Mouse (Mus musculus) embryo, embryonic 10 days (tissue): Measurements from ENCODE around the gene Usp6nl.

ENCODE experiments used
- DNase-seq: peaks from one replicate; pipeline ENCODE4 v3.0.0-alpha.2; 2015; ENCODE audit warnings: low spot score

The Usp6nl gene

DNA sequence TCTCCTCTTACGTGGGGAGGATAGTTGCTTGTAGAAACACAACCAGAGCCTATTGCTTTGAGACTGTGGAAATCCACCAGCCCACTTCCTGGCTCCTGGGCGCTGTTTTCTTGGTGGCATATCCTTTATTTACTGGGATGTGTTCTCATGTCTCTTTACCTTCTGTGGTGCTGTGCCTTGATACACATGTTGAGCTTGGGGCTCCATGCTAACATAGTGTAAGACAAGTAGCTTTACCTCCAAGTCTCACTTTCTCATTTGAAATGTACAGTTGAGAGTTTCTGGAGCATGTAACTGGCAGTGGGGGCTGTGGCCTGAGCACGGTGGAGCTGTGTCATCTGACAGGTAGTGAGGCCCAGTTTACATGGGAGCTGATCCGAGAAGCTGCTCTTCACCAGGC lies 54.5 kb downstream of the Usp6nl start:
- no peak for DNase-seq

DNA sequence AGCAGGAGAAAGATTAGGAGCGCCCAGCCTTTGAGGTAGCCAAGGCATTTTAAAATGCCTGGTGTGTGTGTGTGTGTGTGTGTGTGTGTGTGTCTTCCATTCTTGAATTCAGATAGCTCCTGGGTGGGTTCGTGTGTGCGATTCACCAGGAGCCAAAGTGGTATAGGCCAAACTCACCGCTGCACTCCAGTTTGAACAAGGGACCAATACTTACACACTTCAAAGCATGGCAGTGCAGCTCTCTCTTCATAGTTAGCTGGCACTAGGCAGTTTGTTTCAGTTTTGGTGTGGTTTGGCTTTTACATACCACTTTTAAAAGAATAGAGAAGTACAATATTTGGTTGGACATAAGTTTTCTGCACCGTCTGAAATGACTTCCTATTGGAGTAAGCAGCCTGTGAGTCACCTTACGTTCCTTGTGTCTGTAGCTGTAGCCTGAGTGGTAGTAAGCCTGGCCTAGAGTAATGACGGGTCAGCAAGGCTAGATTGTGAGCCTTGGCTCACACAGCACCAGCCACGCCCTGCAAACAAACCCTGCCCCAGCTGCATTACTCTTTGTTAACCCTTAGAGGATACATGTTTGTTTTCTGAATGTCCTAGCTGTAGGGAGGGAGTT lies 56.2 kb downstream of the Usp6nl start:
- no peak for DNase-seq

DNA sequence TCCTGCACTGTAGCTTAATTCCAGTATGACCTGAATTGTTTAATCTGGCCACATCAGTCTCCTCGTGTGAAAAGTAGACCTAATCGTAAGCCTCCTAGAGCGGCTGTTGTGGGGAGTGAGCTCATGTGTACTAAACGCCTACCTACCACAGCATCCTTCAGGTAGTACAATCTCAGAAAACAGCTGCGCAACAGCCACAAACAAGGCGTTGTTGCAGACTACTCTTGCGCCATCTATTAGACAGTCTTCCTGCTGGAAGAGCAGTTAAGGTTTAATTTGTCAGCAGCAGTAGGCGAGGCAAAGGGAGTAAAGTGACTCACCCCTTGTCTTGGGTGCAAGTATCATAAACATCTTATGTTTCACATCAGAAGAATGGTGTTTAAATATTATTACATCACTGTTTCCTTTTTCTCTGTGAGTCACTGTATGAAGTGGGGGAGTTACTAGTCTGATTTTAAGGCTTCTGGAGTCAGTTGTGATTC lies 57.3 kb downstream of the Usp6nl start:
- no peak for DNase-seq

DNA sequence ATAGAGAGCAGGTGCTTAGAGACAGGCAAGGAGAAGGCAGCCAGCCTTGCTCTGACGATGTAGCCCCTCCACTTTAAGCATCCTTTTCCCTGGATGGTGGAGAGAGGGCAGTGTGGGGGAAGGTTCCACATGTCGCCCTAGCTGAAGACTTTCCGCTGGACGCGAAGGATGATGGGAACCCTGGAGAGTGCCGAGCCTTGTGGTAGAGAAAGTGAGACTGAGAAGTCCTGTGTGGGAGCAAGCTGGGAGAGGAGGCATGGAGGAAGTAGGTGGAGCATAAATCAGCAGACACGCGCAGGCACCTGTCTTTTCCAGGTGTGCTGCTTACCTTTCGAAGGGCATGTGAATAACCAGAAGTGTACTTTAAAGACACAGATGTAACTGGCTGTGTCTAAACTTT lies 57.9 kb downstream of the Usp6nl start:
- no peak for DNase-seq

DNA sequence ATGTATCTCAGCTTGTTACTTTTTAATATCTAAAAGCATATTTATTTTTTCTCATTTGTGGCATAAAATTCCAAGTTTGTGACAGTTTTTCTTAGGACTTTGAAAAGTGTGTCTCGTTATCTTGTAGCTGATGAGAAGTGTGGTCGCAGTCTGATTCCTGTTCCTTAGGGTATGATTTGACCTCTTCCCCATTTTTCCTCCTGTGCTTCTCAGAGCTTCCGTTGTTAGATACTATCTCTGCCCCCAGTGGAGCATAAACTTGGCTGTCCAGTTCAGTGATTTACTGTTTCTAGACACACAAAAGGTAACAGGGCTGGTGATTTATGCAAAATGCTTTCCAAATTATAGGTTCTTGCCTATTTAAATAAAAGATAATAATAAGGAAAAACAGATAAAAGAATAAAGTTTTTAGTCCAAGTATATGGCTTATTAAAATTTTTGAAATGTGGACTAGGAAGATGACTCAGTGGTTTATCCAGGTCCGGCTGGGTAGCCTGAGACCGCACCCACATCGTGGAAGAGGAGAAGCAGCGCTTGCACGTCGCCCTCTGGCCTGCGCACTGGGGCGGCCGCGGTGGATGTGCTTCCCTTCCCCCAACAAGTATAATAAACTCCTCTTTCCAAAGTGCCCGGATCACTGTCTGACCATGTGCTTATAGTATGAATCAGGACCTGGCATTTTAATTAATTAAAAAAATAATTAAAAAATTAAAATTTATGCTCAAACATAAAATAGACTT lies 62.1 kb downstream of the Usp6nl start:
- DNase-seq = no peak

DNA sequence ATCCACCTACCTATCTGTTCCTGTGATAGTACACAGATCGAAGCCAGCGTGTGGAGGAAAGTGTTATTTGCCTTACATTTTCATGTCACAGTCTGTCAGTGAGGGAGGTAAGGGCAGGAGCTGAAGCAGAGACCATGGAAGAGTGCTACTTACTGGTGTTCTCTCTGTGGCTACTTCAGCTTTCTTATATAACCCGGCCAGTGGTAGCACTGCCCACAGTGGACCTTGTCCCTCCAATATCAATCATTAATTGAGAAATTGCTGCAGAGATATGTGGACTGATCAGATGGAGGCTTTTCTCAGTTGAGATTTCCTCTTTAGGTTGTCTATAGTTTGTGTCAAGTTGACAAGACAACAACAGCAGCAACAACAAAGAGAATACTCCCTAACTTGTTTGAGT lies 66.7 kb downstream of the Usp6nl start:
- DNase-seq = no peak

DNA sequence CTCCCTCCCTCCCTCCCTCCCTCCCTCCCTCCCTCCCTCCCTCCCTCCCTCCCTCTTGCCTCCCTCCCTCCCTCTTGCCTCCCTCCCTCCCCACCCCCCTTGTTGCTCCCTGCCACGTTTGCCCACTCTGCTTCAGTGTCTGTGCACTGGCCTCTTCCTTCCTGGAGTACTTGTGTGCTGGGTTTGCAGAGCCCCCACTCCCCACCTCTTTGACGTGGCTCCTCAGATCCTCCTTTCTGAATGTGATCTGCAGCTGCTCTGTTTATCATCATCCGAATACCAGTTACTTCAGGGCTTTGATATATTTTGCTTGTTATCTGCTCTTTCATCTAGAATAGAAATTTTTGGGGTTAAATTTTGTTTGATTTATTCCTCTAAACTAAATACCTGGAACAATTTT lies 68.8 kb downstream of the Usp6nl start:
- no peak for DNase-seq

DNA sequence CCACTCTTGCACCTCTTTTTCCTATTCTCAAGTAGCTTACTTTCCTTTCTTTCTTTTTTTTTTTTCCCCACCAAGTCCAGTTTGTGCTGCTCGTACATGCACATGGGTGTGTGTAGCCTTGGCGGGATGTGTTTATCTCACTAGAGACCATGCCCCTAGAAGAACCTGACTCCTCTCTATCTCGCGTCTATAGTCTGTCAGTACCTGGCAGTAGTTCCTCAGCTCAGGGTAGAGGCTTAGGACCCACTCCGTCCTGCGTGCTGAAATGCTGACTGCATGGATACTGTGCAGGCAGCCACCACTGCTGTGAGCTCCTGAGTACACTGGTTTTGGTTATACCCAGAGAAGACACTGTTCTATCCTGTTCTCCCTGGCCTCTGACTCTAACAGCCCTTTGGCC lies 69.5 kb downstream of the Usp6nl start:
- DNase-seq = no peak

DNA sequence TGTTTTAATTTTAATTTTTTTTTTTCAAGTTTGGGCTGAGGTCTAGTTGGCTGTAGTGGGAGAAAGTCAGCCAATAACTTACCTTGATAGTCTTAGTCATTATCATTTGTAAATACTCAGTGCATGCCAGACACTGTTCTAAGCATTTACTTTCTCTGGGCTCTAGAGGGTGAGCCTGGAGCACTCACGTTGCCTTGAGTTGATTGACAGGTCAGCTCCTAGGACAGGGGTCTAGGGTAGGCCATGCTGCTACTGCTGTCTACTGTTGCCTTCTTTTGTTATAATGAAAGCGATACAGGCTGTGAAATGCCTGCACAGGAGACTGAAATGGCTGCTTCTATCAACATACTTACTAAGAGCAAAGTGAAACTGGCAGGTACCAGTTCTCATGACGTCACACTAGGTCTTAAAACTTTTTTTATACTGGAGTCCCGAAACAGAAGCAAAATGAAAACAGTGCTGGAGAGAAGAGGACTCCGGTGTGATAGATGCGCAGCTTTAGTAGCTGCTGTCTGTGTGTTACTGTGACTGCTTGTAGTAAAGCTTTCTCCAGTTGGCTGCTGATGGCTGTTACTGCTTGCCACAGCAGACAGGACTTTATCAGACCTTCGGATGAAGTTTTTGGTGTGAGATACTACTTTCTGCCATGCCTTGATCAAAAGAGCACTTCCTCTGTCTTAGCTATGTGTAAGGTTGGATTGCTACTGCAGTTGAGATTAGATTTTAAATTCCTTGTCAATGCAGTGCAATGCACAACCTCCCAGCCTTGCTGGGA lies 73.6 kb downstream of the Usp6nl start:
- no peak for DNase-seq

DNA sequence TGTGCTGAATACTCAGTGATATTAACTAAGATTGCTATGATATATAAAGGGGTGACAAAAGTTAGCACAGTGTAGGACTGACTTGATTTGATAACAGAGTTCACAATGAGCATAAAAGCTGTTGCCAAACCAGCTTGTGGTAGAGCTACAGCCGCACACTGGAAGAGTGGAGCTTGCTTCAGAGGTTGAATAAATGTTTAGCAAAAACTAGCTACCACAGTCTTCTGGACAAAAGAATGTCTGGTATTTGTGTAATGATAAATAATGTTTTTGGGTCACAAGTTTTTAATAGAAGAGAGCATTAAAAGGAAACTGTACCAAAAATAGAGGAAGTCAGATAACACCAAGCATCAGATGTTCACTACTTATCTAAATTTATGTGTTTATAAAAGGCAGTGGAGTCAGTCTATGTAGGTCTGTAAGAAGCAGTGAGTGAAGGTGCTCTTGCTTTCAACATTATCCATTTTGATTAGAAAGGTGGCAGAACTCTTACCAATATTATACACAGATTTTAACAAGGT lies 74.2 kb downstream of the Usp6nl start:
- DNase-seq = no peak

DNA sequence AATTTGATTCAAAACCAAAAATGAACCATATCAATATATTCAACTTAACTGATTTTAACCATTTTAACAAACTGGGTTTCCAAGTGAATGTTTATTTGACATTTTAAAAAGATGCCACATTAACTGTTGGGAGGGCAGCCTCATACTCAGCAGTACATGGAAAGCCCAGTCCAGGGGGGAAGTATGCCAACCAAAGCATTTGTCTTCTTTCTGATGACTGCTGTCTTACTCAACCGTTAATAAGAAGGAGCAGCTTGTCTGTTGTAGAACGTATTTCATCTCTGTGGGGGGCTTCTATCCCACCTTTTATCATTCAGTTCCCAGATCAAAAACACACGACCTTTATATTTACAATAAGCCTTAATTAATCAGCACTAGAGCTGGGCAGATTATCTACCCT lies 74.7 kb downstream of the Usp6nl start:
- DNase-seq = no peak

DNA sequence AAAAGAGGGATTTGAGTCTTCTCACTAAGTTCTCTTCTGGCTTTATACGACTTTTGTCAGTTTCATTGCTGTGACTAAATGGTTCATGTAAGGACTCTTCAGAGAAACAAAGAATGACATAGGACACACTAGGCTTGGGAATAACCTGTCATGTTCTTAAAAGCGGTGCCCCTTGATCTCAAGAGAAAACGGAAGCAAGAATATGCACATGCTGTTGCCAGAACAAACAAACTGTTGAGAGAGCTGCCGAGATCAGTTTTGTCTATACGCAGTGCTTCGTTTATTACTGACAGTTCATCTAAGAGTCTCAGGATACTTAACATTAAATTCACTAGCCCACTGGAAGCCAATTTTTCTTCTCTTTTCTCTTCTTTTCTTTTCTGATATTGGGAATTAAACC lies 76.4 kb downstream of the Usp6nl start:
- DNase-seq = no peak

DNA sequence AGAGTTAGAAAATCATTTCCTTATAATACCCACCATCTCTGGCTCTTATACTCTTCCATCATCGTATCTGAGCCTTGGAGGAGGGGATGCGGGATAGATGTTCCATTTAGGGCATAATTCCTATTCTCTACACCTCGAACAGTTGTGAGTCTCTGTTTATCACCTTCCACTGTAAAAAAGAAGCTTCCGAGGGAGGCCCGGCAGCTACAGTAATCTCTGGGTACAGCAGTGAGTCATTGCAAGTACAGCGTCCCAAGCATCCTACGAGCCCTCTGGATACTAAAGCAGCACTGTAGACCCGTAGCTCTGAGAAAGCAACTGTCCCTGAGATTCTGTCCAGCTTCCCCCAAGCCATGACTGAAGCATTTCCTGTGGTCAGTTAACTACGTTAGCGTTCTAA lies 78.6 kb downstream of the Usp6nl start:
- no peak for DNase-seq

DNA sequence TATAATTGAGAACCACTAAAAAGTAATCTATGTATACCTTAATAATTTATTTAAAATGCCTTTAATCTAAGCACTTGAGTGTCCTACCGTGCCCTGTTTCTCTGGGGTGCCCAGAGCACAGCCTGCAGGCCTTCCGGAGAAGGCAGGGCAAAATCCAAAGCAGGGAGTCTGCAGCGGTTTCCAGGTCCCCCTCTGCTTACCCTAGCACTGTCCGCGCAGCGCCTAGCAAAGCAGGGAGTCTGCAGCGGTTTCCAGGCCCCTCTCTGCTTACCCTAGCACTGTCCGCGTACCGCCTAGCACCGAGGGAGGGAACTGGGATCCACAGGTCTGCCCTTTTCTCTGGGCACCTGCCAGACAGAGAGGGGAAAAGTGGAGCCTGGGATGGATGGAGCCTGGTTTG lies 80.9 kb downstream of the Usp6nl start:
- peak; percentile 80 for DNase-seq

DNA sequence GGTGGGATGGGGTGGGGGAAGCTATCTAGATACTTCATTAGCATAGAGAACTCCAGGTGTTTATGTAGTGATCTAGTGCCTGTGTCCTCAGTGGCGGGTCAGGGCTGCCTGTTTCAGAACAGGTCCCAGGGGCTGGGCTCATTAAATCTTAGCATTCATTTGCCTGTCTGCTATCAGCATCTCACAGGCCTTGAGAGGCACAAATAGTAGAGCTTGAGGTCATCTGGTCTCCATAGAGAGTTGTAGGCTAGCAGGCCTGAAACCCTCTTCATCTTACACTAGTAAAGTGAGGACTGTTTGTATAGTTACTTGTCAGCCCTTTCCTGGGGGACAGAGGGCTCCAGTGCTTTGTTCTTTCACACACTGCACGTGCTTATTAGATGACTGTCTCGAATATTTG lies 81.5 kb downstream of the Usp6nl start:
- no peak for DNase-seq

DNA sequence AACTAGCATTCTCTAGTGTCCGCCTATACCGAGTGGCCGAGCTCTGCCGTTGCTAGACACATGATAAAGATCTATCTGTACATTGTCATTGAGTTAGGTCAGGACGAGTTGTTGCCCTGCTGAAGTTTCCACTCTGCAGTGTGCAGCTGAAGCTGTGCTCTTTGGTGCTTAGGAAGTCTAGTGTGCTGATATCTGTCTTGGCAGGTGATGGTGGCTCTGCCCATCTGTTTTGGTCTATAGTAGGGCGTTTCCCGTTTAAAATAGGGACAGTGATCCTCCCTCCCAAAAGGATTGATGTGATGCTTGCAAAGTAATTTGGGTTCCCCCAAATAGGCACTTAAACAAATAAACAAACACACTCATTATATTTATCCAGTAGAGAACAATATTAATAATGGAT lies 82.2 kb downstream of the Usp6nl start:
- DNase-seq = no peak

DNA sequence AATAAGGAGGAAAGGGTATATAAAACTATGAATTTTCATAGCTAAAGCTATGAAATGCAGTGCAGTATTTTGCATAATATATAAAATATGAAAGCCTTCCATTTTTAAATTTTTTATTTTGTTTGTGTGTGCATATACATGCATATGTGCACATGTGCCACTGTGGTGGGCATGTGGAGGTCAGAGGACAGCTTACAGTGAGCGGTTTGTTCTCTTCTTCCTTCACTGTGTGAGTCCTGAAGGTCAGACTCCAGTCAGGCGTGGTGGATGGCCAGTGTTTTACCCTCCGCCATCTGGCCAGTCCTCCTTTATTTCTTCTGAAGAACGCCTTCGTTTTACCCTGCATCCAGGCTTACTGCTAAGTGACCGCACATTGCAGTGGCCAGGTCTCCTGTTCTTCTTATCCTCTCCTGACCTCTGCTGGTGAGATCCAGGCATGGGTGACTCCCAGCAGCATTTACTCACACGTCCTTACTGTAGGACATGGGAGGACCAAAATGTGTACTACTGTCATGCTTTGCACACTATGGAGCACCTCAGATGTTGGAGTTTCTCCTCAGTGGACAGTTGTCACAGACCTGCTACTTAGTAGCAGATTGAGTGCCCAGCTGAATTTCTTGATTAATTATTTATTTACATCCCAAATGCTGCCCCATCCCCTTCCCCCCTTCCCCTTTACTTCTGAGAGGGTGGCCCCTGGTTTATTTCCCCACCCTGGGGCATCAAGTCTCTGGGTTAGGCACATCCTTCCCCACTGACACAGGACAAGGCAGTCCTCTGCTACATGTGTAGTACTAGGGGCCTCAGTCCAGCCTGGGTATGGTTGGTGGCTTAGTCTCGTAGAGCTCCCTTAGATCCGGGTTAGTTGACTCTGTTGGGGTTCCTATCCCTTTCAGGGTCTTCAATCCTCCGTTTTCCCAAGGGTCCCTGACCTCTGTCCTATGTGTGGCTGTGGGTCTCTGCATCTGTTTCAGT lies 82.9 kb downstream of the Usp6nl start:
- DNase-seq = peak; percentile 92

DNA sequence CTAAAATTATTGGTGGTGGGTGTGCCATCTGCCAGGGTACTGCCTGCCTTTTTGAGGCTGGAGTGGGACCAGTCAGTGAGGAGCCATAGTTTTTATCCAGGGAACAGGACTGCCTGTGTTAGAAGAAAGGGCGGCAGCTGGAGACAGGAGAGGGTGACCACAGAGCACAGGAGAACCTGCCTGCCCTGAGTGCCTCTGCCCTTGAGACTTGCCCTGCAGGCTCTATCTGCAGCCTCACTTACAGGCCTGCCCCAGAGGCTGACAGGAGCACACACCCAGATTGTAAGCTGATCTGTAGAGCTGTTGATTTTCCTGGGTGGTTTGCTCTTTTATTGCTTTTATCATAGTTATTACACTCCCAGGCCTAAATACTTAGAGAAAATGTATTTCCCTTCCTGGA lies 85.2 kb downstream of the Usp6nl start:
- no peak for DNase-seq

DNA sequence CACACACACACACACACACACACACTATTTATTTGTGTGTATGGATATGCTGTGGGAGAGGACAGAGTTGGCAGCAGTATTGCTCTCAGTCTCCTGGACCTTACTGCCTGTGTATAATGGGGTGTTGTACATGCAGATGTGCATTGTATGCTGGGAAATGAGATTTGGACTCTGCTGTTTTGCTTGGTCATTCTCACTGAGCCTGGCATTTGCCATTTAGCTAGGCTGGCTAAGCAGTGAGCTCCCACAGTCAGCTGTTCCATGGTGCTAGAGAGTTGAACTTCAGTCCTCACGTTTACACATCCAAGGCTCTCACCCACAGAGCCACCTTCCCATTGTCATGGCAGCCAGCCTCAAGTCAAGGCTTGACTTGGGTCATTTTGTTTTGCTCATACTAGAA lies 90.2 kb downstream of the Usp6nl start:
- DNase-seq = no peak

DNA sequence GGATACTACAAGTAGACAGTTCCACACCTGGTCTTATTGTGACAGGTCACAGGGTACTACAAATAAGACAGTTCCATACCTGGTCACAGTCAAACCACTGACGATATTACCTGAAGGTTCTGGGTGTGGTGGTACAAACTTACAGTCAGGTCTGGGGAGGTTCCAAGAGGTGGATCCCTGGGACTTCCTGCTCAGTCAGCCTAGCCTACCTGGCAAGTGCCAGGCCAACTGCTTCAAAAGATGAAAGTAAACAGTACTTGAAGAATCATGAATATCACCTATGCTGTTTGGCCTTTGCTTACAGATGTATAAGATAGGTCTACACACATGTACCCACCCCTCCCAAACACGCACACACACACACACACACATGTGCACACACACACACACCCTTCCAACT lies 91.3 kb downstream of the Usp6nl start:
- no peak for DNase-seq

DNA sequence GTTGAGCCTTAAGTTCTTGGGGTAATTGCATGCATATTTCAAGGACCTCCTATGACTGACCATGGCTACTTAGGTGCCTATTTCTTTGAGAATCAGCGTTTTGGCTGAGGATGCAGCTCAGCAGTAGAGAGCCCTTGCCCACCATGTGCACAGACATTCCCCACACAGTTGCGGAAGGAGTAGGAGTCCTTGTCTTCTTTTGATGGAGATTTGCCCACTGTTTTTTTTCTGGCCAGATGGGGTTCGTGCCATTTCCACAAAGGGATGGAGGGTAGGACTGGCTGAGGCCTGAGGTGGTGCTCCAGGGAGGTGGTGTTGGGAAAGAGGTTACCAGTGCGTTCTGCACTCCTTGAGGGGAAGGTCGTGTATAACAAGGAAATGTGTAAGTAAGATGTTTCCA lies 91.9 kb downstream of the Usp6nl start:
- no peak for DNase-seq

DNA sequence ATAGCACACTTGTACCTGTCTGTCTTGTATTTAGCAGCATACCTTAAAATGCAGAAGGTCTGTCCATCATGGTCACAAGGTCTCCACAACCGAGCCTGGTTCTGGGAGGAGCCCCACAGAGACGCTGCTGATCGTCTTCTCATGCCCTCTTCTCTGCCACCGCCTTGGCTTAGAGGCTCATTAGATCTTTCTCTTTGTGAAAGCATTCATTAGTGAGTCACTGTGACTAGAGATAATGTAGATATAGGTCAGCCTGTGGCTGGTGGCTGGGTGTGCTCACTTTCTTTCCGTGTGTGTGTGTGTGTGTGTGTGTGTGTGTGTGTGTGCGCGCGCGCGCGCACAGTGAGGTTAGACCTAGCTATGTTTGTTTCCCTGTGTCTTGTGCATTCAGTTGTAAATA lies 94.7 kb downstream of the Usp6nl start:
- no peak for DNase-seq
